Mouse (Mus musculus) C2C12 (cell line): ENCODE results near the gene Hoxb5.

ENCODE experiments used
- CEBPB ChIP-seq: IDR thresholded peaks from one replicate; pipeline ENCODE4 v1.6.1; 2011; ENCODE audit warnings: low read depth, mild to moderate bottlenecking, control low read depth, moderate library complexity
- CTCF ChIP-seq: IDR thresholded peaks from one replicate; pipeline ENCODE4 v1.5.1; 2011; ENCODE audit not compliant: control insufficient read depth, insufficient read depth, insufficient read length
- FOSL1 ChIP-seq: IDR thresholded peaks from one replicate; pipeline ENCODE4 v1.8.0; 2011; ENCODE audit warnings: mild to moderate bottlenecking, low read length; ENCODE audit not compliant: poor library complexity, insufficient read depth, severe bottlenecking
- MAX ChIP-seq: IDR thresholded peaks from one replicate; pipeline ENCODE4 v1.6.1; 2011; ENCODE audit warnings: mild to moderate bottlenecking, control low read depth
- MYOG ChIP-seq: IDR thresholded peaks from one replicate; pipeline ENCODE4 v1.6.1; 2011; ENCODE audit not compliant: control insufficient read depth, insufficient read length; ENCODE audit errors: extremely low read depth
- USF1 ChIP-seq: IDR thresholded peaks from one replicate; pipeline ENCODE4 v1.6.1; 2011; ENCODE audit warnings: low read depth, mild to moderate bottlenecking, control low read depth, moderate library complexity

- TF ChIP-seq CEBPB (no peak), CTCF (no peak), MAX (no peak), USF1 (no peak), FOSL1 (no peak), MYOG (no peak)
Measured at GRCm38 (mm10) chr11:96255111-96255995, 47.8 kb upstream of the Hoxb5 start.
